Comparison of ENCODE assay signal across 8 mouse cellular contexts in genomic region chr2:75964972-75965371, GRCm38 (mm10). TPM values are rescaled to one million over a fixed set of nuclear protein-coding genes. Genes with fewer than 3 reads are reported as not detected.
DNase-seq lines count a peak whose midpoint lies in the region; ATAC-seq lines count a peak whose summit lies in the region.

No protein-coding gene starts in this region.

- H3K9me3 ChIP-seq in embryonic facial prominence, embryonic 10.5 days, result no peaks in the 10 kb centered on the region
- no peaks in the 10 kb centered on the region for H3K9me3 ChIP-seq in limb, embryonic 12.5 days
- H3K9me3 ChIP-seq in midbrain, embryonic 12.5 days, result no peaks in the 10 kb centered on the region

- peak overlapping the region; percentile 48; the same call in 1 of the 2 replicates for H3K27ac ChIP-seq in embryonic facial prominence, embryonic 10.5 days (replicated peaks)
- H3K27ac ChIP-seq in limb, embryonic 12.5 days, result peak overlapping the region; percentile 71
- no peak overlapping the region for H3K27ac ChIP-seq in midbrain, embryonic 12.5 days (replicated peaks)

- DNase-seq in 3T3-L1 (ENCODE audit: low read depth, low spot score), result peak; percentile 90
- peak; percentile 86 for DNase-seq in adrenal gland, adult 2 months
- DNase-seq in embryonic facial prominence, embryonic 10.5 days (ENCODE audit: low spot score), result peak; percentile 60
- DNase-seq in heart, adult 9 months (ENCODE audit: low spot score in 2 of 2), result peak; percentile 61 to 74
- peak; percentile 40 to 59 for DNase-seq in kidney, adult 8-10 months
- peak; percentile 71 for DNase-seq in splenic B cell, adult 2 months (ENCODE audit: low read depth, low spot score)

- ATAC-seq in limb, embryonic 12.5 days (ENCODE audit: insufficient number of reproducible peaks, insufficient read depth, low FRiP score, low TSS enrichment, low read depth), result no peak
- peak; percentile 52; the same call in 1 of the 2 replicates for ATAC-seq in midbrain, embryonic 12.5 days (ENCODE audit: low FRiP score, low read depth)

- peak overlapping the region; percentile 43 for H3K4me2 ChIP-seq in limb, embryonic 12.5 days
- H3K4me2 ChIP-seq in midbrain, embryonic 12.5 days (replicated peaks), result peak overlapping the region; percentile 29

- H3K4me3 ChIP-seq in embryonic facial prominence, embryonic 10.5 days, result peak overlapping the region; percentile 35; the same call in 1 of the 2 replicates
- H3K4me3 ChIP-seq in limb, embryonic 12.5 days (replicated peaks), result no peak overlapping the region
- no peak overlapping the region for H3K4me3 ChIP-seq in midbrain, embryonic 12.5 days

- H3K36me3 ChIP-seq in embryonic facial prominence, embryonic 10.5 days (replicated peaks), result no peaks in the 10 kb centered on the region
- H3K36me3 ChIP-seq in limb, embryonic 12.5 days, result no peaks in the 10 kb centered on the region
- H3K36me3 ChIP-seq in midbrain, embryonic 12.5 days, result no peaks in the 10 kb centered on the region
- H3K36me3 ChIP-seq in splenic B cell, adult 2 months (ENCODE audit: control insufficient read depth, insufficient read depth, low read length, poor library complexity, severe bottlenecking), result no peaks in the 10 kb centered on the region

- H3K27me3 ChIP-seq in embryonic facial prominence, embryonic 10.5 days (replicated peaks; ENCODE audit: low read depth, poor library complexity, severe bottlenecking), result peaks cover 20% of the 10 kb centered on the region; the same call in 1 of the 2 replicates
- no peaks in the 10 kb centered on the region for H3K27me3 ChIP-seq in limb, embryonic 12.5 days
- H3K27me3 ChIP-seq in midbrain, embryonic 12.5 days, result no peaks in the 10 kb centered on the region
- no peaks in the 10 kb centered on the region for H3K27me3 ChIP-seq in splenic B cell, adult 2 months (ENCODE audit: control insufficient read depth, insufficient read depth, low read length, poor library complexity, severe bottlenecking)

- 26% methylated on average over 5 of the region's 5 CpGs for WGBS in embryonic facial prominence, embryonic 10.5 days
- WGBS in limb, embryonic 12.5 days, result 18% methylated on average over 5 of the region's 5 CpGs
- WGBS in midbrain, embryonic 12.5 days, result 28% methylated on average over 5 of the region's 5 CpGs

- no peak overlapping the region for H3K9ac ChIP-seq in limb, embryonic 12.5 days (replicated peaks)
- H3K9ac ChIP-seq in midbrain, embryonic 12.5 days (replicated peaks), result no peak overlapping the region

- peaks cover 36% of the 10 kb centered on the region for H3K4me1 ChIP-seq in embryonic facial prominence, embryonic 10.5 days
- H3K4me1 ChIP-seq in limb, embryonic 12.5 days (replicated peaks), result peaks cover 67% of the 10 kb centered on the region
- H3K4me1 ChIP-seq in midbrain, embryonic 12.5 days, result peaks cover 29% of the 10 kb centered on the region

RNA-seq across cellular contexts. Expression of gene Ttc30a2, which starts 13.0 kb away (rescaled TPM):
- total RNA-seq in adrenal gland, adult 2 months (2021), result under 1 TPM; 0.23 to 0.62 TPM
- polyA plus RNA-seq in adrenal gland, adult 2 months (2012; rRNA removed), result 0.38 and 0.49 TPM in 2 replicates
- polyA plus RNA-seq in embryonic facial prominence, embryonic 10.5 days (2016; fragmentation: Nextera tagmentation; extraction: Ambion mirVana), result 0.23 and 0.65 TPM in 2 replicates
- 0.59 and 0.60 TPM in 2 replicates for polyA plus RNA-seq in limb, embryonic 12.5 days (2016; fragmentation: Nextera tagmentation; extraction: Ambion mirVana)
- 0.63 and 0.70 TPM in 2 replicates for polyA plus RNA-seq in midbrain, embryonic 12.5 days (2016; fragmentation: Nextera tagmentation; extraction: Ambion mirVana)

RNA-seq across cellular contexts. Expression of gene Ttc30a1, which starts 16.8 kb away (rescaled TPM):
- 1 to 10 TPM; 1.8 to 4.1 TPM for total RNA-seq in adrenal gland, adult 2 months (2021)
- 3.1 and 3.4 TPM in 2 replicates for polyA plus RNA-seq in adrenal gland, adult 2 months (2012; rRNA removed)
- polyA plus RNA-seq in embryonic facial prominence, embryonic 10.5 days (2016; fragmentation: Nextera tagmentation; extraction: Ambion mirVana), result 11.5 and 11.7 TPM in 2 replicates
- 10.0 and 10.4 TPM in 2 replicates for polyA plus RNA-seq in limb, embryonic 12.5 days (2016; fragmentation: Nextera tagmentation; extraction: Ambion mirVana)
- 9.1 and 9.3 TPM in 2 replicates for polyA plus RNA-seq in midbrain, embryonic 12.5 days (2016; fragmentation: Nextera tagmentation; extraction: Ambion mirVana)

RNA-seq across cellular contexts. Expression of gene Ttc30b, which starts 26.6 kb away (rescaled TPM):
- 10 to 100 TPM; 12.5 to 25.3 TPM for total RNA-seq in adrenal gland, adult 2 months (2021)
- 27.4 and 28.6 TPM in 2 replicates for polyA plus RNA-seq in adrenal gland, adult 2 months (2012; rRNA removed)
- 6.2 and 7.0 TPM in 2 replicates for polyA plus RNA-seq in embryonic facial prominence, embryonic 10.5 days (2016; fragmentation: Nextera tagmentation; extraction: Ambion mirVana)
- polyA plus RNA-seq in limb, embryonic 12.5 days (2016; fragmentation: Nextera tagmentation; extraction: Ambion mirVana), result 9.2 and 9.9 TPM in 2 replicates
- polyA plus RNA-seq in midbrain, embryonic 12.5 days (2016; fragmentation: Nextera tagmentation; extraction: Ambion mirVana), result 8.8 and 9.7 TPM in 2 replicates
